Mouse (Mus musculus) spleen, adult 12 weeks (tissue): ENCODE data around the gene Coq2.

Source experiments
- DNase-seq: peaks from one replicate; pipeline ENCODE4 v3.0.0; 2022; ENCODE audit warnings: low spot score

Gene Coq2

GRCm38 (mm10) chr5:100658460-100658859 is 16.5 kb downstream of the Coq2 start:
- DNase-seq, result no peak

GRCm38 (mm10) chr5:100656352-100656751 is 18.6 kb downstream of the Coq2 start:
- no peak for DNase-seq

GRCm38 (mm10) chr5:100652327-100652726 is 22.6 kb downstream of the Coq2 start:
- DNase-seq, result no peak

- no peak for DNase-seq
Observed at GRCm38 (mm10) chr5:100651486-100651885, 23.5 kb downstream of the Coq2 start.

- DNase-seq, result no peak
Observed at GRCm38 (mm10) chr5:100650969-100651368, 24.0 kb downstream of the Coq2 start.

GRCm38 (mm10) chr5:100648546-100648945 is 26.4 kb downstream of the Coq2 start:
- no peak for DNase-seq

GRCm38 (mm10) chr5:100648046-100648445 is 26.9 kb downstream of the Coq2 start:
- DNase-seq, result no peak

- DNase-seq, result no peak
Observed at GRCm38 (mm10) chr5:100646558-100646957, 28.4 kb downstream of the Coq2 start.

GRCm38 (mm10) chr5:100643991-100644535 is 30.9 kb downstream of the Coq2 start:
- DNase-seq, result peak; percentile 53

- DNase-seq, result no peak
Observed at GRCm38 (mm10) chr5:100643253-100643990, 31.5 kb downstream of the Coq2 start.

GRCm38 (mm10) chr5:100642316-100642715 is 32.6 kb downstream of the Coq2 start:
- no peak for DNase-seq

GRCm38 (mm10) chr5:100638483-100638882 is 36.5 kb downstream of the Coq2 start:
- no peak for DNase-seq

GRCm38 (mm10) chr5:100636794-100637544 is 38.0 kb downstream of the Coq2 start:
- no peak for DNase-seq

- no peak for DNase-seq
Observed at GRCm38 (mm10) chr5:100635908-100636307, 39.0 kb downstream of the Coq2 start.

- DNase-seq, result no peak
Observed at GRCm38 (mm10) chr5:100634885-100635478, 40.0 kb downstream of the Coq2 start.

GRCm38 (mm10) chr5:100632540-100633129 is 42.3 kb downstream of the Coq2 start:
- DNase-seq, result no peak

GRCm38 (mm10) chr5:100628807-100629206 is 46.1 kb downstream of the Coq2 start:
- no peak for DNase-seq

GRCm38 (mm10) chr5:100626526-100626925 is 48.4 kb downstream of the Coq2 start:
- DNase-seq, result no peak

GRCm38 (mm10) chr5:100624743-100625360 is 50.1 kb downstream of the Coq2 start:
- no peak for DNase-seq

- DNase-seq, result no peak
Observed at GRCm38 (mm10) chr5:100622509-100623163, 52.3 kb downstream of the Coq2 start.

- DNase-seq, result no peak
Observed at GRCm38 (mm10) chr5:100621876-100622508, 52.9 kb downstream of the Coq2 start.
